Mouse (Mus musculus) kidney, adult 2 months (tissue): Measurements from ENCODE around the gene Prdm2.

Experiments used
- CTCF ChIP-seq: fragments of 200-500 bp; conservative IDR thresholded peaks from 2 replicates; pipeline ENCODE4 v1.5.1; 2011; ENCODE audit warnings: low read depth, mild to moderate bottlenecking, control low read depth, low read length, moderate library complexity, mixed read lengths; ENCODE audit not compliant: insufficient read depth, insufficient read length
- POLR2A ChIP-seq: fragments of 200-500 bp; IDR thresholded peaks from one replicate; pipeline ENCODE4 v1.6.1; 2011; ENCODE audit warnings: low read depth, low read length, control low read depth

- no peak for TF ChIP-seq CTCF
- no peak for TF ChIP-seq POLR2A
Measured at GRCm38 (mm10) chr4:143130441-143130840, 82.4 kb downstream of the Prdm2 start.
